Mouse (Mus musculus) lung, postnatal 0 days (tissue): ENCODE measurements around the gene Map4k5.

ENCODE experiments used
- CTCF ChIP-seq: IDR thresholded peaks from 2 replicates; pipeline ENCODE4 v1.5.1; 2016; ENCODE audit warnings: antibody characterized with exemption, mild to moderate bottlenecking
- EP300 ChIP-seq: IDR thresholded peaks from 2 replicates; pipeline ENCODE4 v1.6.1; 2016; ENCODE audit warnings: antibody characterized with exemption, mild to moderate bottlenecking, control low read depth

- TF ChIP-seq CTCF (no peak), EP300 (no peak)
These were observed 35.4 kb downstream of the Map4k5 start for GRCm38 (mm10) chr12:69857597-69857996.
